Mouse (Mus musculus) ES-E14 (cell line): ENCODE measurements around the gene Gm38394. TPM values are rescaled to one million over a fixed set of nuclear protein-coding genes. Genes with fewer than 3 reads are reported as not detected.

Source experiments
- DNase-seq: peaks from one replicate; pipeline ENCODE4 v3.0.0-alpha.2; 2013; ENCODE audit warnings: low read depth, low spot score
- H3K27ac ChIP-seq: 2 replicates; pipeline ENCODE4 v1.5.1; 2012; ENCODE audit warnings: low read depth, mild to moderate bottlenecking, low read length, moderate library complexity, mixed read lengths; ENCODE audit not compliant: poor library complexity, insufficient read depth, severe bottlenecking
- H3K36me3 ChIP-seq: 2 replicates; pipeline ENCODE4 v1.6.1; 2012; ENCODE audit warnings: mild to moderate bottlenecking, low read length, moderate library complexity, mixed read lengths; ENCODE audit not compliant: control insufficient read depth, poor library complexity, insufficient read depth, severe bottlenecking
- H3K4me1 ChIP-seq, 2 experiments: fragments of 150-350 bp in 1 of 2; sonication (generic) in 1 of 2; 2 replicates each; pipeline ENCODE4 v1.6.1; 2012; ENCODE audit warnings: low read length in 2 of 2, mild to moderate bottlenecking in 1 of 2, mixed read lengths in 1 of 2; ENCODE audit not compliant: control insufficient read depth in 2 of 2, insufficient read depth in 2 of 2, poor library complexity in 1 of 2
- H3K4me3 ChIP-seq, 2 experiments: fragments of 150-350 bp in 1 of 2; sonication (generic) in 1 of 2; 2 replicates each; pipeline ENCODE4 v1.5.1; 2012; ENCODE audit warnings: low read length in 2 of 2, low read depth in 1 of 2, mild to moderate bottlenecking in 1 of 2, mixed read lengths in 1 of 2; ENCODE audit not compliant: insufficient read depth in 1 of 2, poor library complexity in 1 of 2, severe bottlenecking in 1 of 2
- H3K9ac ChIP-seq: 2 replicates; pipeline ENCODE4 v1.6.1; 2012; ENCODE audit warnings: low read depth, mild to moderate bottlenecking, low read length, mixed read lengths; ENCODE audit not compliant: poor library complexity, insufficient read depth, severe bottlenecking
- H3K9me3 ChIP-seq: fragments of 150-350 bp; sonication (generic); 2 replicates; pipeline ENCODE4 v1.6.1; 2012; ENCODE audit warnings: low read depth, mild to moderate bottlenecking, low read length; ENCODE audit not compliant: control insufficient read depth, insufficient read depth
- CHD2 ChIP-seq: IDR thresholded peaks from 2 replicates; pipeline ENCODE4 v1.6.1; 2014; ENCODE audit warnings: mild to moderate bottlenecking, low read depth, low read length, inconsistent platforms
- HCFC1 ChIP-seq: IDR thresholded peaks from 2 replicates; pipeline ENCODE4 v1.6.1; 2012; ENCODE audit warnings: low read length, inconsistent platforms, borderline replicate concordance; ENCODE audit not compliant: insufficient read depth
- MAFK ChIP-seq: IDR thresholded peaks from 2 replicates; pipeline ENCODE4 v1.6.1; 2014; ENCODE audit warnings: mild to moderate bottlenecking, low read depth, low read length, inconsistent platforms; ENCODE audit not compliant: insufficient read depth
- ZC3H11A ChIP-seq: IDR thresholded peaks from 2 replicates; pipeline ENCODE4 v1.6.1; 2012; ENCODE audit warnings: low read depth, mild to moderate bottlenecking, inconsistent platforms, low read length, borderline replicate concordance
- ZNF384 ChIP-seq: IDR thresholded peaks from 2 replicates; pipeline ENCODE4 v1.6.1; 2012; ENCODE audit warnings: low read depth, low read length, inconsistent platforms
- in situ Hi-C, 2 experiments: fragments of 600-800 bp; cut with MboI; formaldehyde crosslinking; loops; one replicate each; pipeline ENCODE4 v1.15.1; 2025; ENCODE audit warnings: low sequenced_read_pairs in 2 of 2, inconsistent platforms in 1 of 2; ENCODE audit not compliant: unreplicated experiment in 2 of 2
- total RNA-seq: library from RNA; depleted of rRNA; stranded (reverse); fragments of 300-350 nt; gene quantifications from 2 replicates; pipeline ENCODE4 v1.2.3, GENCODE M21; 2012

Gene Gm38394
- total RNA-seq, 1 experiment = 8.7 TPM

GRCm38 (mm10) chr1:133693536-133694114, 32.5 kb upstream of the Gm38394 start:
- TF ChIP-seq ZC3H11A = no peak
- no peak for TF ChIP-seq MAFK
- TF ChIP-seq CHD2 = no peak
- no peak for TF ChIP-seq HCFC1
- no peak for TF ChIP-seq ZNF384
- in situ Hi-C loops = no loop called here
- peak overlapping the region; percentile 9 to 28; a peak in 3 of 4 replicates for H3K4me3 ChIP-seq
- H3K9ac ChIP-seq = peak overlapping the region; percentile 46
- no peaks in the 10 kb centered on the region for H3K36me3 ChIP-seq
- no peaks in the 10 kb centered on the region for H3K9me3 ChIP-seq
- peak overlapping the region; percentile 94 for H3K27ac ChIP-seq
- peaks cover 16 to 25% of the 10 kb centered on the region in 2 experiments for H3K4me1 ChIP-seq
- no peak for DNase-seq

- peaks cover 16 to 25% of the 10 kb centered on the region in 2 experiments for H3K4me1 ChIP-seq
- in situ Hi-C loops = no loop called here
- DNase-seq = no peak
These were observed 31.1 kb upstream of the Gm38394 start for GRCm38 (mm10) chr1:133692195-133692594.

GRCm38 (mm10) chr1:133691046-133691445, 29.9 kb upstream of the Gm38394 start:
- Histone ChIP-seq H3K9me3 (no peaks in the 10 kb centered on the region), H3K27ac (peak overlapping the region; percentile 26; the same call in 1 of the 2 replicates), H3K4me1 (peaks cover 14 to 25% of the 10 kb centered on the region in 2 experiments), H3K9ac (peak overlapping the region; percentile 6; the same call in 1 of the 2 replicates), H3K4me3 (peak overlapping the region in 1 of 2 experiments; percentile 19; a peak in 1 of 4 replicates), H3K36me3 (no peaks in the 10 kb centered on the region)
- in situ Hi-C loops = no loop called here
- TF ChIP-seq MAFK = no peak
- TF ChIP-seq HCFC1 = no peak
- no peak for TF ChIP-seq CHD2
- TF ChIP-seq ZC3H11A = no peak
- no peak for TF ChIP-seq ZNF384
- no peak for DNase-seq

More at GRCm38 (mm10) chr1:133692195-133692594, 31.1 kb upstream of the Gm38394 start:
- H3K9me3 ChIP-seq = no peaks in the 10 kb centered on the region
- peak overlapping the region in 1 of 2 experiments; percentile 10; a peak in 1 of 4 replicates for H3K4me3 ChIP-seq
- peak overlapping the region; percentile 56; the same call in 1 of the 2 replicates for H3K27ac ChIP-seq
- no peaks in the 10 kb centered on the region for H3K36me3 ChIP-seq
- no peak overlapping the region for H3K9ac ChIP-seq
- TF ChIP-seq MAFK (no peak), ZNF384 (no peak), HCFC1 (no peak), ZC3H11A (no peak), CHD2 (no peak)

GRCm38 (mm10) chr1:133689897-133690296, 28.8 kb upstream of the Gm38394 start, which contains the start of gene Lax1:
Gene Lax1 (minus strand): TSS chr1:133690108.
- H3K9ac ChIP-seq = no peak within 1 kb of the TSS
- no peaks in the 10 kb centered on the region for H3K36me3 ChIP-seq
- H3K9me3 ChIP-seq = no peaks in the 10 kb centered on the region
- in situ Hi-C loops = no loop called here
- H3K27ac ChIP-seq = no peak within 1 kb of the TSS
- no peak within 1 kb of the TSS for H3K4me3 ChIP-seq
- no peak for TF ChIP-seq CHD2
- no peak for TF ChIP-seq MAFK
- TF ChIP-seq ZC3H11A = no peak
- no peak for TF ChIP-seq HCFC1
- no peak for TF ChIP-seq ZNF384
- peaks cover 7 to 17% of the 10 kb centered on the region in 2 experiments; a peak in 3 of 4 replicates for H3K4me1 ChIP-seq
- DNase-seq = no peak
